In the genomic region with DNA sequence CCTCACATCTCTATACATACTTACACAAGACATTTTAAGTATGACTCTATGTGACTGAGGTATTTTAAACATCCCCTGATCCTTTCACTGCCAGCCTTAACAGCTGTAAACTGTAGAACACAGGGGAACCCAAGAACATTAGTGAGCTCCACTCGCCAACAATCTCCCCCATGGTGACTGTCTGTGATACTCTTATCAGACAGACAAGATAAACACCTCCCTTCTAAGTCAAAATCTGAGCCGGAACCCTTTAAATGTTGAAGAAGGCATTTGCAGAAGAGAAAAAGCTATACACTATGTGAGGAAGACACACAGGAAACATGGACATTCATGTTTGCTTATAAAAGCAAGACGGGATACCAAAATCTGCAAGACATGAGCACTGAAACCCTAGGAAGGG, we compare ENCODE assay signal across 9 mouse cellular contexts. TPM values are rescaled to one million over a fixed set of nuclear protein-coding genes. Genes with fewer than 3 reads are reported as not detected.
A peak's percentile ranks its signal among the peaks of the same experiment; 100 is the strongest.
DNase-seq lines count a peak whose midpoint lies in the region; ATAC-seq and TF ChIP-seq lines count a peak whose summit lies in the region.
"Had no signal": no experiment of that assay in that cellular context is flagged by ENCODE, and none has a peak within 500 bp of the region (broad histone marks: within the 10 kb centered on the region; RNA-seq: fewer than 3 reads in every experiment).

No protein-coding gene starts in this region.

- peak overlapping the region; percentile 86 for H3K9ac ChIP-seq in heart, embryonic 15.5 days
- peak overlapping the region; percentile 82 for H3K9ac ChIP-seq in forebrain, postnatal 0 days

- H3K27ac ChIP-seq in heart, embryonic 15.5 days = peak overlapping the region; percentile 90; the same call in 1 of the 2 replicates
- 0 out of 2 replicates have a peak overlapping the region, but pooled peaks have one; percentile 92 for H3K27ac ChIP-seq in forebrain, postnatal 0 days (ENCODE audit: low read depth, low read length)
- H3K27ac ChIP-seq in macrophage = 0 out of 2 replicates have a peak overlapping the region, but pooled peaks have one; percentile 59

- H3K4me2 ChIP-seq in heart, embryonic 15.5 days = peak overlapping the region; percentile 79
- H3K4me2 ChIP-seq in forebrain, postnatal 0 days (ENCODE audit: low read depth) = peak overlapping the region; percentile 70

- no peak for ATAC-seq in heart, embryonic 15.5 days (replicated peaks; ENCODE audit: insufficient number of reproducible peaks, insufficient read depth, low FRiP score, low read depth)
- no peak for ATAC-seq in G1E (ENCODE audit: extremely low read depth, insufficient number of reproducible peaks, low FRiP score, poor library complexity, severe bottlenecking)
- no peak for ATAC-seq in forebrain, postnatal 0 days
- ATAC-seq: Patski had no signal

- H3K4me1 ChIP-seq in heart, embryonic 15.5 days (replicated peaks) = peaks cover 38% of the 10 kb centered on the region
- peaks cover 52% of the 10 kb centered on the region for H3K4me1 ChIP-seq in G1E (ENCODE audit: insufficient read depth, low read depth, low read length)
- H3K4me1 ChIP-seq in forebrain, postnatal 0 days (ENCODE audit: insufficient read depth) = peaks cover 21% of the 10 kb centered on the region

- WGBS in heart, embryonic 15.5 days = 13% methylated on average over 3 of the region's 3 CpGs
- 61% methylated on average over 3 of the region's 3 CpGs for WGBS in forebrain, postnatal 0 days
- WGBS in macrophage (ENCODE audit: missing documents) = 73% methylated on average over 2 of the region's 3 CpGs

- no peaks in the 10 kb centered on the region for H3K27me3 ChIP-seq in heart, embryonic 15.5 days
- H3K27me3 ChIP-seq in G1E (ENCODE audit: insufficient read depth, low read length) = no peaks in the 10 kb centered on the region
- no peaks in the 10 kb centered on the region for H3K27me3 ChIP-seq in forebrain, postnatal 0 days (ENCODE audit: insufficient read depth, low read length)
- H3K27me3 ChIP-seq: Patski had no signal

- H3K79me2 ChIP-seq in macrophage (ENCODE audit: inconsistent target) = peaks cover 78% of the 10 kb centered on the region

- DNase-seq in heart, postnatal 10 days = no peak
- DNase-seq in G1E (ENCODE audit: low spot score) = no peak
- DNase-seq in forebrain, postnatal 0 days = no peak
- no peak for DNase-seq in right cerebral cortex, postnatal 10 days (ENCODE audit: low spot score in 2 of 2)
- DNase-seq in right cerebral cortex, adult 18-20 months = no peak
- no peak for DNase-seq in cerebellum, postnatal 10 days

- H3K36me3 ChIP-seq in heart, embryonic 15.5 days = peaks cover 28% of the 10 kb centered on the region
- H3K36me3 ChIP-seq in G1E (replicated peaks) = peaks cover 51% of the 10 kb centered on the region
- H3K36me3 ChIP-seq in forebrain, postnatal 0 days (ENCODE audit: insufficient read depth) = peaks cover 29% of the 10 kb centered on the region
- H3K36me3 ChIP-seq in macrophage (ENCODE audit: inconsistent target) = peaks cover 29% of the 10 kb centered on the region

- intact Hi-C loops in heart, postnatal 10 days (cut with DNase I) = no loop called here

- H3K9me3 ChIP-seq in heart, embryonic 15.5 days (replicated peaks) = no peaks in the 10 kb centered on the region
- no peaks in the 10 kb centered on the region for H3K9me3 ChIP-seq in G1E (replicated peaks)
- no peaks in the 10 kb centered on the region for H3K9me3 ChIP-seq in forebrain, postnatal 0 days (ENCODE audit: low read length)

- H3K4me3 ChIP-seq in heart, embryonic 15.5 days = peak overlapping the region; percentile 85
- peak overlapping the region; percentile 97 for H3K4me3 ChIP-seq in G1E (ENCODE audit: low read depth, low read length)
- peak overlapping the region; percentile 79 for H3K4me3 ChIP-seq in forebrain, postnatal 0 days (ENCODE audit: low read depth, low read length)
- peak overlapping the region; percentile 94 for H3K4me3 ChIP-seq in macrophage (ENCODE audit: inconsistent target)

- TF ChIP-seq CTCF in G1E (IDR thresholded peaks at IDR 0.05; ENCODE audit: low read depth, low read length) = no peak
- TF ChIP-seq CTCF in forebrain, postnatal 0 days (IDR thresholded peaks at IDR 0.05; ENCODE audit: low read depth) = no peak

RNA-seq across cellular contexts. Expression of a gene that starts 1.1 kb away (rescaled TPM):
- polyA plus RNA-seq in heart, embryonic 15.5 days (2015; fragmentation: Nextera tagmentation; extraction: Ambion mirVana) = 10.5 and 14.5 TPM in 2 replicates
- 10 to 100 TPM; 38.2 to 45.5 TPM for total RNA-seq in heart, postnatal 10 days (2021)
- total RNA-seq in G1E (2014; fragmentation: Nextera tagmentation) (74.0 and 83.5 TPM in 2 replicates), G1E (2017) (31.9 and 34.4 TPM in 2 replicates)
- polyA plus RNA-seq in G1E (2012) (24.8 and 37.8 TPM in 2 replicates), macrophage (2018) (37.5 to 46.9 TPM (median 42.2 TPM) in 3 replicates)
- 52.6 and 65.6 TPM in 2 replicates for total RNA-seq in forebrain, postnatal 0 days (2014; rRNA removed)
- 9.0 and 10.9 TPM in 2 replicates for polyA plus RNA-seq in forebrain, postnatal 0 days (2015; fragmentation: Nextera tagmentation; extraction: Ambion mirVana)
- total RNA-seq in macrophage (2018; cell fraction: chromatin; rRNA removed) = 100 to 1,000 TPM in 17 of 26 experiments, 10 to 100 TPM in 9; 55.6 to 143 (median 105) TPM
- 10 to 100 TPM; 35.0 to 58.5 (median 50.0) TPM for total RNA-seq in macrophage (2018; cell fraction: cytosol; rRNA removed)
- 10 to 100 TPM; 44.2 to 98.8 (median 78.8) TPM for total RNA-seq in macrophage (2018; cell fraction: nucleus; rRNA removed)

RNA-seq across cellular contexts. Expression of a gene that starts 34.9 kb away (rescaled TPM):
- 14.3 and 16.7 TPM in 2 replicates for polyA plus RNA-seq in heart, embryonic 15.5 days (2015; fragmentation: Nextera tagmentation; extraction: Ambion mirVana)
- 10 to 100 TPM; 15.3 to 17.1 TPM for total RNA-seq in heart, postnatal 10 days (2021)
- total RNA-seq in G1E (2014; fragmentation: Nextera tagmentation) (19.7 and 23.0 TPM in 2 replicates), G1E (2017) (7.6 and 8.2 TPM in 2 replicates)
- polyA plus RNA-seq in G1E (2012) (16.0 and 16.2 TPM in 2 replicates), macrophage (2018) (7.1 to 9.4 TPM (median 9.3 TPM) in 3 replicates)
- 24.1 and 26.6 TPM in 2 replicates for total RNA-seq in forebrain, postnatal 0 days (2014; rRNA removed)
- polyA plus RNA-seq in forebrain, postnatal 0 days (2015; fragmentation: Nextera tagmentation; extraction: Ambion mirVana) = 8.9 and 12.6 TPM in 2 replicates
- 10 to 100 TPM; 13.5 to 87.3 (median 47.3) TPM for total RNA-seq in macrophage (2018; cell fraction: chromatin; rRNA removed)
- total RNA-seq in macrophage (2018; cell fraction: cytosol; rRNA removed) = 10 to 100 TPM in 10 of 26 experiments, 1 to 10 TPM in 16; 4.2 to 12.6 (median 9.4) TPM
- 10 to 100 TPM in 25 of 26 experiments, 1 to 10 TPM in 1; 8.8 to 57.6 (median 25.2) TPM for total RNA-seq in macrophage (2018; cell fraction: nucleus; rRNA removed)

RNA-seq across cellular contexts. Expression of a gene that starts 54.7 kb away (rescaled TPM):
- polyA plus RNA-seq in heart, embryonic 15.5 days (2015; fragmentation: Nextera tagmentation; extraction: Ambion mirVana) = 103 and 111 TPM in 2 replicates
- 100 to 1,000 TPM; 116 to 130 TPM for total RNA-seq in heart, postnatal 10 days (2021)
- total RNA-seq in G1E (2014; fragmentation: Nextera tagmentation) (56.9 and 76.5 TPM in 2 replicates), G1E (2017) (78.8 and 94.3 TPM in 2 replicates)
- polyA plus RNA-seq in G1E (2012) (542 and 594 TPM in 2 replicates), macrophage (2018) (35.0 to 66.1 TPM (median 49.1 TPM) in 3 replicates)
- 66.0 and 74.3 TPM in 2 replicates for total RNA-seq in forebrain, postnatal 0 days (2014; rRNA removed)
- polyA plus RNA-seq in forebrain, postnatal 0 days (2015; fragmentation: Nextera tagmentation; extraction: Ambion mirVana) = 76.1 and 85.7 TPM in 2 replicates
- total RNA-seq in macrophage (2018; cell fraction: chromatin; rRNA removed) = 100 to 1,000 TPM in 21 of 26 experiments, 10 to 100 TPM in 5; 66.6 to 178 (median 118) TPM
- 10 to 100 TPM; 40.1 to 56.4 (median 46.8) TPM for total RNA-seq in macrophage (2018; cell fraction: cytosol; rRNA removed)
- 100 to 1,000 TPM in 2 of 26 experiments, 10 to 100 TPM in 24; 52.7 to 111 (median 73.5) TPM for total RNA-seq in macrophage (2018; cell fraction: nucleus; rRNA removed)

RNA-seq across cellular contexts. Expression of a gene that starts 54.8 kb away (rescaled TPM):
- polyA plus RNA-seq in heart, embryonic 15.5 days (2015; fragmentation: Nextera tagmentation; extraction: Ambion mirVana) = 72.3 and 82.9 TPM in 2 replicates
- total RNA-seq in heart, postnatal 10 days (2021) = 10 to 100 TPM; 58.5 to 58.8 TPM
- 56.5 and 69.8 TPM in 2 replicates for total RNA-seq in G1E (2014; fragmentation: Nextera tagmentation)
- total RNA-seq in G1E (2017) = 58.2 and 63.7 TPM in 2 replicates
- 68.2 and 71.5 TPM in 2 replicates for polyA plus RNA-seq in G1E (2012)
- total RNA-seq in forebrain, postnatal 0 days (2014; rRNA removed) = 160 and 179 TPM in 2 replicates
- polyA plus RNA-seq in forebrain, postnatal 0 days (2015; fragmentation: Nextera tagmentation; extraction: Ambion mirVana) = 146 and 152 TPM in 2 replicates
- total RNA-seq in macrophage (2018; cell fraction: chromatin; rRNA removed) = 100 to 1,000 TPM in 22 of 26 experiments, 10 to 100 TPM in 4; 68.8 to 214 (median 137) TPM
- 10 to 100 TPM; 41.2 to 59.4 (median 47.3) TPM for total RNA-seq in macrophage (2018; cell fraction: cytosol; rRNA removed)
- total RNA-seq in macrophage (2018; cell fraction: nucleus; rRNA removed) = 100 to 1,000 TPM in 15 of 26 experiments, 10 to 100 TPM in 11; 66.5 to 188 (median 107) TPM
- polyA plus RNA-seq in macrophage (2018) = 47.5 to 55.2 TPM (median 47.7 TPM) in 3 replicates
